Mouse (Mus musculus) spleen, adult 2 months (tissue): Measurements from ENCODE around the gene Aven.

Experiments used
- CTCF ChIP-seq: fragments of 200-500 bp; IDR thresholded peaks from 2 replicates; pipeline ENCODE4 v1.5.1; 2011; ENCODE audit warnings: mild to moderate bottlenecking, inconsistent platforms; ENCODE audit not compliant: insufficient read depth, insufficient read length, insufficient replicate concordance; ENCODE audit errors: extremely low read depth
- POLR2A ChIP-seq: fragments of 200-500 bp; IDR thresholded peaks from 2 replicates; pipeline ENCODE4 v1.6.1; 2011; ENCODE audit warnings: low read depth, low read length, inconsistent platforms

DNA sequence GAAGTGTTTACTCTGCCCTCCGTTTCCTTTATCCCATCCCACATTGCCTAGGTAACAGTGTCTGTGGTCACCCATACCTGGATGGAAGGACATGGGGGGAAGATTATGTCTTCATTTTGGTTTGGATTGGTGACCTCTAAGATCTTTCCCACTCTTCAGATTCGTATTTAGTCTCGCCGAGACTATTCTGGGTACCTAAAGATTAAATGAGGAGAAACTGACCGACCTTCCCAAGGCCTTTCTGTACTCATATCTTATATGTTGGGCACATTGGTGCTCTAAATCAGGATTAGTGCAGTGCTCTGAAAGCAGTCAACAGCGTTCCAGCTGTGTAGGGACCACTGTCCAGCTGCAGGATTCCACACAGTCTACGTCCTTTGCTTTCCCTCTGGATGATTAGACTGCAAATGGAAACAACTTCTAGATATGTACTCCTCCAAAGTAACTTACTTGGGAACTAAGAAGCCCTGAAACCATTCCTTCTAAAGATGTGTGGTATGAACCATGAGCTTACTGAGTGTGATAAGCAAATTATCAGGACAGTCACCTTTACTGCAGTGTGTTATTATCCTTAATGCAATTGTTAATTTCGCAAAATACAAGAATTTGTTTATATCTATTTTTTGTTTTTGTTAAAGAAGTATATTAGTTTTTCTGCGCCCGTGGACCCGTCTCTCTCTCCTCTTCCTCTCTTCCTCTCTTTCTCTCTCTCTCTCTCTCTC, 936 bp downstream of the Aven start:
- TF ChIP-seq POLR2A (no peak), CTCF (no peak)
